Mouse (Mus musculus) large intestine, adult 2 months (tissue): ENCODE measurements around the gene Nsd1. TPM values are rescaled to one million over a fixed set of nuclear protein-coding genes. Genes with fewer than 3 reads are reported as not detected.
"Not testable (repeated sequence)": the region's sequence is repeated elsewhere in the genome, so short reads cannot be mapped to it uniquely, and the experiment has no call there.

Experiments
- DNase-seq: peaks from one replicate; pipeline ENCODE4 v3.0.0-alpha.2; 2012; ENCODE audit warnings: low read depth, low spot score
- WGBS: fragments of 180-500 bp; shearing (Covaris S2); methylation state at CpG from one replicate; pipeline ENCODE4 v1.1.7; 2018; 5-methylcytosine and 5-hydroxymethylcytosine counted together
- polyA plus RNA-seq: library from polyadenylated mRNA; depleted of rRNA; stranded (reverse); fragments of >200 nt; gene quantifications from 2 replicates; pipeline ENCODE4 v1.2.3, GENCODE M21; 2012

The Nsd1 gene
- polyA plus RNA-seq, 1 experiment: 11.7 TPM

- 4% methylated on average over 12 of the region's 12 CpGs for WGBS
- DNase-seq: no peak
These were observed 20.0 kb upstream of the Nsd1 start for GRCm38 (mm10) chr13:55189531-55190107.

- peak; percentile 97 for DNase-seq
These were observed 19.3 kb upstream of the Nsd1 start for GRCm38 (mm10) chr13:55190121-55190868.

GRCm38 (mm10) chr13:55191535-55191934 is 18.0 kb upstream of the Nsd1 start:
- 87% methylated on average over 5 of the region's 5 CpGs for WGBS
- DNase-seq: no peak

More at GRCm38 (mm10) chr13:55190121-55190868, 19.3 kb upstream of the Nsd1 start:
- 2% methylated on average over 34 of the region's 34 CpGs for WGBS

GRCm38 (mm10) chr13:55202758-55203157 is 6.8 kb upstream of the Nsd1 start:
- DNase-seq: not testable (repeated sequence)
- WGBS: 90% methylated on average over 4 of the region's 4 CpGs

GRCm38 (mm10) chr13:55203740-55204139 is 5.8 kb upstream of the Nsd1 start:
- DNase-seq: no peak
- 61% methylated on average over 9 of the region's 9 CpGs for WGBS

GRCm38 (mm10) chr13:55204667-55205389 is 4.8 kb upstream of the Nsd1 start:
- WGBS: 70% methylated on average over 10 of the region's 11 CpGs
- DNase-seq: no peak

- DNase-seq: no peak
- WGBS: 93% methylated on average over 6 of the region's 6 CpGs
These were observed 4.0 kb upstream of the Nsd1 start for GRCm38 (mm10) chr13:55205448-55206205.

- WGBS: 86% methylated on average over 13 of the region's 13 CpGs
- DNase-seq: no peak
These were observed 539 bp upstream of the Nsd1 start for GRCm38 (mm10) chr13:55208837-55209648.

GRCm38 (mm10) chr13:55210193-55210970 is 800 bp downstream of the Nsd1 start:
- no peak for DNase-seq
- WGBS: 22% methylated on average over 69 of the region's 77 CpGs

- 0% methylated on average over 17 of the region's 17 CpGs for WGBS
- no peak for DNase-seq
These were observed 1.3 kb downstream of the Nsd1 start for GRCm38 (mm10) chr13:55210971-55211220.

GRCm38 (mm10) chr13:55211221-55212010 is 1.8 kb downstream of the Nsd1 start:
- under 1% methylated on average over 49 of the region's 93 CpGs for WGBS
- DNase-seq: no peak

GRCm38 (mm10) chr13:55212011-55212360 is 2.4 kb downstream of the Nsd1 start:
- WGBS: 1% methylated on average over 12 of the region's 32 CpGs
- DNase-seq: no peak

- DNase-seq: no peak
- under 1% methylated on average over 58 of the region's 58 CpGs for WGBS
These were observed 3.0 kb downstream of the Nsd1 start for GRCm38 (mm10) chr13:55212361-55213137.

- 53% methylated on average over 10 of the region's 10 CpGs for WGBS
- no peak for DNase-seq
These were observed 3.7 kb downstream of the Nsd1 start for GRCm38 (mm10) chr13:55213138-55213806.

GRCm38 (mm10) chr13:55224364-55224763 is 14.8 kb downstream of the Nsd1 start:
- DNase-seq: no peak
- 83% methylated on average over 3 of the region's 3 CpGs for WGBS

GRCm38 (mm10) chr13:55230701-55231100 is 21.1 kb downstream of the Nsd1 start:
- WGBS: 91% methylated on average over 1 of the region's 1 CpGs
- DNase-seq: no peak

- peak; percentile 32 for DNase-seq
These were observed 33.6 kb downstream of the Nsd1 start for GRCm38 (mm10) chr13:55243205-55243604.

More at GRCm38 (mm10) chr13:55243205-55243604, 33.6 kb downstream of the Nsd1 start:
- WGBS: 37% methylated on average over 3 of the region's 3 CpGs
